Mouse (Mus musculus): ENCODE data around the gene Ilf2. TPM values are rescaled to one million over a fixed set of nuclear protein-coding genes. Genes with fewer than 3 reads are reported as not detected.
A peak's percentile ranks its signal among the peaks of the same experiment; 100 is the strongest.

Ilf2 gene
- polyA plus RNA-seq, 1 experiment from 2014 or later, result 340 TPM

- H3K4me3 ChIP-seq, result peak overlapping the region; percentile 36
- WGBS, result 2% methylated on average over 10 of the region's 10 CpGs
Observed at GRCm38 (mm10) chr3:90514691-90515090, 38.8 kb downstream of the Ilf2 start.

DNA sequence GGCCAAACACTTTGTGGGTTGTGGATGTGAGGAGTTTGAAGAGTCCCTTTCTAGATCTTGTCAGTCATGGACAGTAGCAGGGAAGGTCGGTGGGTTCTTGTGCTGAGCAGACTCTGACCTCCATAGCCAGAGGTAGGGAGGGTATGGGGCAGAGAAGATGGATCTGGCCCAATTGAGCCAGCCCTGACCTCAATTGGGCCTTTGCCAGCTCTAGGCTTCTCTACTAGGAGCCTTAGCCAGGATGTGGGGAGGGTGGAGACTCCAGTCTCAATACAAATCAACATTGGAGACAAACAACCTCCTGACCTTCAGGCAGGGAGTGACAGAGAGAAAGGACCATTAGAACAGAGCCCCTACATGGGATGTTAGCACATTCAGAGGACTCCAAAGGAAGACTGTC, 39.3 kb downstream of the Ilf2 start:
- peaks cover 13% of the 10 kb centered on the region for H3K4me1 ChIP-seq
- H3K9ac ChIP-seq (replicated peaks), result peak overlapping the region; percentile 39; the same call in 1 of the 2 replicates
- peak overlapping the region; percentile 36 for H3K4me3 ChIP-seq
- WGBS, result 69% methylated on average over 1 of the region's 1 CpGs
- H3K27me3 ChIP-seq, result peaks cover 4% of the 10 kb centered on the region; the same call in 1 of the 2 replicates
- no peak overlapping the region for H3K27ac ChIP-seq (replicated peaks)
- ATAC-seq (replicated peaks), result no peak
- no peaks in the 10 kb centered on the region for H3K36me3 ChIP-seq
- no peaks in the 10 kb centered on the region for H3K9me3 ChIP-seq
- H3K4me2 ChIP-seq (replicated peaks), result peak overlapping the region; percentile 60

More at GRCm38 (mm10) chr3:90514691-90515090, 38.8 kb downstream of the Ilf2 start:
- no peak overlapping the region for H3K27ac ChIP-seq (replicated peaks)
- ATAC-seq (replicated peaks), result peak; percentile 63
- H3K4me2 ChIP-seq (replicated peaks), result peak overlapping the region; percentile 60
- H3K36me3 ChIP-seq, result no peaks in the 10 kb centered on the region
- peak overlapping the region; percentile 39 for H3K9ac ChIP-seq (replicated peaks)
- H3K27me3 ChIP-seq, result peaks cover 4% of the 10 kb centered on the region; the same call in 1 of the 2 replicates
- H3K4me1 ChIP-seq, result peaks cover 15% of the 10 kb centered on the region
- no peaks in the 10 kb centered on the region for H3K9me3 ChIP-seq

GRCm38 (mm10) chr3:90515789-90516188, 39.9 kb downstream of the Ilf2 start:
- no peaks in the 10 kb centered on the region for H3K9me3 ChIP-seq
- H3K36me3 ChIP-seq, result no peaks in the 10 kb centered on the region
- no peak overlapping the region for H3K27ac ChIP-seq (replicated peaks)
- H3K4me3 ChIP-seq, result no peak overlapping the region
- no peak overlapping the region for H3K4me2 ChIP-seq (replicated peaks)
- no peak overlapping the region for H3K9ac ChIP-seq (replicated peaks)
- WGBS, result 90% methylated on average over 4 of the region's 4 CpGs
- H3K27me3 ChIP-seq, result peaks cover 4% of the 10 kb centered on the region; the same call in 1 of the 2 replicates
- ATAC-seq (replicated peaks), result no peak
- H3K4me1 ChIP-seq, result peaks cover 13% of the 10 kb centered on the region

- H3K9ac ChIP-seq (replicated peaks), result no peak overlapping the region
- no peak overlapping the region for H3K4me3 ChIP-seq
- no peaks in the 10 kb centered on the region for H3K36me3 ChIP-seq
- H3K27me3 ChIP-seq, result peaks cover 4% of the 10 kb centered on the region; the same call in 1 of the 2 replicates
- 84% methylated on average over 4 of the region's 4 CpGs for WGBS
- H3K4me2 ChIP-seq (replicated peaks), result no peak overlapping the region
- H3K9me3 ChIP-seq, result no peaks in the 10 kb centered on the region
- H3K27ac ChIP-seq (replicated peaks), result no peak overlapping the region
- peaks cover 13% of the 10 kb centered on the region for H3K4me1 ChIP-seq
- no peak for ATAC-seq (replicated peaks)
Observed at GRCm38 (mm10) chr3:90517711-90518110, 41.8 kb downstream of the Ilf2 start.

DNA sequence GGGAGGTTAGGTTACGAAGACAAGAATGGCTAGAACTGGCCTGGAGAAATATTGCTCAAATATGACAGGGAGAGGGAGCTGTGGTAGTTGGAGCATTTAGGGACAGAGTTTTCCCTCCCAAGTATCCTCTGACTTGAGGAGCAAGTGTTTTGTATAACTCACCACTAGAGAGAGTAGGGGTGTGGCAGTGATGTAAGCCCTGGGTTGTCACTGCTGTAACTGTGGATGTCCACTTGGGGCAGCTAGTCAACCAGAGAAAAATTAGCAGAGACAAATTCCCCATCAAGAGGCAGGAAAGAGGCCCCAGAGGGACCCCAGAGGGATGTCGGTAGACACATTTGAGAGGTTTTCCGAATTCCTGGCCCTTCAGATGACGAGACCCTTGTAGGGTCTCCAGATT, 49.5 kb downstream of the Ilf2 start:
- H3K9ac ChIP-seq (replicated peaks), result no peak overlapping the region
- 70% methylated on average over 4 of the region's 4 CpGs for WGBS
- no peaks in the 10 kb centered on the region for H3K9me3 ChIP-seq
- no peaks in the 10 kb centered on the region for H3K27me3 ChIP-seq
- H3K4me1 ChIP-seq, result no peaks in the 10 kb centered on the region
- H3K4me2 ChIP-seq (replicated peaks), result no peak overlapping the region
- ATAC-seq (replicated peaks), result no peak
- H3K4me3 ChIP-seq, result no peak overlapping the region
- no peak overlapping the region for H3K27ac ChIP-seq (replicated peaks)
- H3K36me3 ChIP-seq, result no peaks in the 10 kb centered on the region

DNA sequence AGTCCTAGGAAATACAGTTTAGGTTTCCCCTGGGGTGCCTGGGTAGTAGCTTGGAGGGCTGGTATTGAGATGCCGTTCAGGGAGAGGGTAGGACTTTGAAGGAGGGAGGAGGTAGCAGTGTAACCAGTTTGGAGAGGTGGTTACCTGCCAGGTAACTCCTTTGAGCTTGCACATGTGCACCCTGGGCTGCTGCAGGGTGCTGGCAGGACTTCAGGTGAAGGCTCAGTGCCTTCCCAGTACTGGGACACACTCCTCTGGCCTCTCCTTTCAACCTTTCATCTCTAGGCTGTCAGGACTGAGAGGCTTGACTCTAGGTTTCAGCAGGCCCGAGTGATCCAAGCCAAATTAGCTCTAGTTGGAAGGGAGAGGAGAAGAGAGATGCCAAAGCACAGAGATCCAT, 50.1 kb downstream of the Ilf2 start:
- H3K4me1 ChIP-seq, result no peaks in the 10 kb centered on the region
- H3K4me2 ChIP-seq (replicated peaks), result no peak overlapping the region
- H3K9ac ChIP-seq (replicated peaks), result no peak overlapping the region
- WGBS, result 87% methylated on average over 2 of the region's 2 CpGs
- H3K27ac ChIP-seq (replicated peaks), result no peak overlapping the region
- H3K9me3 ChIP-seq, result no peaks in the 10 kb centered on the region
- no peak overlapping the region for H3K4me3 ChIP-seq
- H3K27me3 ChIP-seq, result no peaks in the 10 kb centered on the region
- no peak for ATAC-seq (replicated peaks)
- no peaks in the 10 kb centered on the region for H3K36me3 ChIP-seq

DNA sequence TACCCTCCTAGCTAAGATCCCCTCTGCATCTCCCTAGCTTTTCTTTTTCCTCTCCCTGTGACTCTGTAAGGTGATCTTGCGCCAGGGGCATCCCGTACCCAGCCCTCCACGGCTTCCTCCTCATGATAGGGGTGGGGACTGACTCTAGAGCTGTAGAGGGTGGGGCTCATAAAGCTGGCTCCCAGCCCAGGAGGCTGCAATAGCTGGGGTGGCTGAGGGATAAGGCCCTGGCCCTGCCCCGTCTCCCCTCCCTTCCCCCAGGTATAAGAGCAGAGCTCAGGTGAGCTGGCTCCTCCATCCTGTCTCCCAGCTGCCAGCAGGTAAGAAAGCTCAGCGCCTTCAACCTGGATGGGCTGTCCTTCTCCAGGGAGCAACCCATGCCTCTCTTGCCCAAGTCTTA, 50.7 kb downstream of the Ilf2 start, which contains the start of gene S100a14:
Gene S100a14, plus strand, starts transcription at position 277 of the 400 bp plus-strand sequence.
- ATAC-seq (replicated peaks), result no peak
- Histone ChIP-seq H3K9me3 (no peaks in the 10 kb centered on the region), H3K27ac (replicated peaks) (no peak within 1 kb of the TSS), H3K4me1 (no peaks in the 10 kb centered on the region), H3K4me2 (replicated peaks) (no peak within 1 kb of the TSS), H3K4me3 (no peak within 1 kb of the TSS), H3K27me3 (no peaks in the 10 kb centered on the region), H3K36me3 (no peaks in the 10 kb centered on the region), H3K9ac (replicated peaks) (no peak within 1 kb of the TSS)
- WGBS, result 71% methylated on average over 5 of the region's 5 CpGs

GRCm38 (mm10) chr3:90527291-90527873, 51.5 kb downstream of the Ilf2 start:
- 83% methylated on average over 7 of the region's 7 CpGs for whole genome bisulfite sequencing
- H3K9ac ChIP-seq (replicated peaks), result no peak overlapping the region
- no peaks in the 10 kb centered on the region for H3K36me3 ChIP-seq
- H3K27ac ChIP-seq (replicated peaks), result no peak overlapping the region
- no peaks in the 10 kb centered on the region for H3K9me3 ChIP-seq
- H3K27me3 ChIP-seq, result no peaks in the 10 kb centered on the region
- H3K4me1 ChIP-seq, result no peaks in the 10 kb centered on the region
- H3K4me2 ChIP-seq (replicated peaks), result no peak overlapping the region
- ATAC-seq (replicated peaks), result no peak
- H3K4me3 ChIP-seq, result no peak overlapping the region

- Histone ChIP-seq H3K27ac (replicated peaks) (no peak overlapping the region), H3K4me3 (no peak overlapping the region), H3K4me1 (no peaks in the 10 kb centered on the region), H3K27me3 (no peaks in the 10 kb centered on the region), H3K9me3 (no peaks in the 10 kb centered on the region), H3K9ac (replicated peaks) (no peak overlapping the region), H3K36me3 (no peaks in the 10 kb centered on the region), H3K4me2 (replicated peaks) (no peak overlapping the region)
- 79% methylated on average over 5 of the region's 5 CpGs for WGBS
- no peak for ATAC-seq (replicated peaks)
Observed at GRCm38 (mm10) chr3:90531713-90532112, 55.8 kb downstream of the Ilf2 start.

DNA sequence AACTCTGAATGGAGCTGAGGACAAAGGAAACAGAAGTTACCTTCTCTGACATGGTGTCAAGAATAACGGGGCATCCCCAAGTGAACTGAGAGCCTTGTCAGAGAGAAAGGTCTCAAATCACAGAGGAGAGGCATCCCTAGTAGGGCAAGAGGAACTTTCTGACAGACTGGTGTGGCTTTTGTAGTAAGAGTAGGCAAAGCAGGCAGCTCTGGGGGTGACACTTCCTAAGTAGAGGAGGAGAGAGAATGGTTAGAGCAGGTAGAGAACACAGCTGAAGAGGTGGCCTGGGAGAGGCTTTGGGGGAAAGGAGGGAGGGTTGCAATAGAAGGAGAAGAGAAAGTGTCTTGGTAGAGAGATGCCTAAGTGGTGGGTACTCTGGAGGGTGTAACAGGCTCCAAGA, 59.5 kb downstream of the Ilf2 start:
- 56% methylated on average over 1 of the region's 1 CpGs for WGBS

DNA sequence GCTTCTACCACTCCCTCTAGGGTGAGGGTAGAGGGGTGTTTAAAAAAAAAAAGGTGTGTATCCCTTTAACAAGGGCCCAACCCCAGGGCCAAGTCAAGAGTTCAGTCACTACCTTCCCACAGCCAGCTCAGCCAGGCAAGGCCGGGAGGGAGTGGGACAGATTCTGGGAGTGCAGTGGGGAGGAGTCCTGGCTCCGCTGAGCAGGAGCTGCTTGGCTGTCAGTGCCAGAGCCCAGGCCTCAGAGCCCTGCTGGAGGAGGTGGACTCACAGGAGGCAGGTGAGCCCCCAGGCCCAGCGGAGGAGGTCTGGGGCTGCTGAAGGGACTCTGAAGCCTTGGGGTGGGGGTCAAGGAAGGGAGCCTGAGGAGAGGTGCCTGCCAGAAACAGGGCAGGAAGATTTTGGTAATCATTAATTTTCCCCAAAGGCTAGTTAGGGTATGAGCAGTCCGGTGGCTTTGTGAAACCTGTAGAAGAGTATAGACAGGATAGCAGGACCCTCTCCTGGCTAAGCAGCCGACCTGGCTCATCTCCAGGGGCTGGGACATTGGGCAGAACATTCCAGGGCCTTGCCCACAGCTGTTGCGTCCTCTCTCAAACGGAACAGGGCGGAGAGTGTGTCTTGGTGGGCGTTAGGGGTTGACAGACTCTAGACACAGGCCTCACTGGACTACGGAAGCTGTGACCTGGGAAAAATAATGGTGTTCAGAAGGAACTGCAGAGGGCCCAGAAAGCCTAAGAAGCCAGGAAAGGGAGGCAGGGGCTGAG, 61.4 kb downstream of the Ilf2 start, which contains the start of gene S100a16:
Gene S100a16, plus strand, starts transcription at position 114 of the 764 bp plus-strand sequence.
- Histone ChIP-seq H3K27ac (replicated peaks) (no peak within 1 kb of the TSS), H3K4me1 (peaks cover 7% of the 10 kb centered on the region), H3K9ac (replicated peaks) (no peak within 1 kb of the TSS), H3K4me2 (replicated peaks) (no peak within 1 kb of the TSS), H3K9me3 (no peaks in the 10 kb centered on the region), H3K4me3 (no peak within 1 kb of the TSS), H3K36me3 (no peaks in the 10 kb centered on the region), H3K27me3 (no peaks in the 10 kb centered on the region)
- ATAC-seq (replicated peaks), result no peak
- WGBS, result 51% methylated on average over 10 of the region's 10 CpGs

More for the DNA sequence above, 59.5 kb downstream of the Ilf2 start:
- Histone ChIP-seq H3K4me3 (no peak overlapping the region), H3K36me3 (no peaks in the 10 kb centered on the region), H3K9ac (replicated peaks) (no peak overlapping the region), H3K4me2 (replicated peaks) (no peak overlapping the region), H3K4me1 (no peaks in the 10 kb centered on the region), H3K9me3 (no peaks in the 10 kb centered on the region), H3K27ac (replicated peaks) (no peak overlapping the region), H3K27me3 (no peaks in the 10 kb centered on the region)
- ATAC-seq (replicated peaks), result no peak

- Histone ChIP-seq H3K4me2 (replicated peaks) (no peak overlapping the region), H3K4me1 (peaks cover 7% of the 10 kb centered on the region), H3K27ac (replicated peaks) (no peak overlapping the region), H3K9ac (replicated peaks) (no peak overlapping the region), H3K36me3 (no peaks in the 10 kb centered on the region), H3K4me3 (no peak overlapping the region), H3K9me3 (no peaks in the 10 kb centered on the region), H3K27me3 (no peaks in the 10 kb centered on the region)
- WGBS, result 85% methylated on average over 5 of the region's 5 CpGs
- no peak for ATAC-seq (replicated peaks)
Observed at GRCm38 (mm10) chr3:90537905-90538296, 62.0 kb downstream of the Ilf2 start.

Data from forebrain, embryonic 15.5 days (tissue).